Mouse (Mus musculus): Measurements from ENCODE around the gene Ormdl1. TPM values are rescaled to one million over a fixed set of nuclear protein-coding genes. Genes with fewer than 3 reads are reported as not detected.
A peak's percentile ranks its signal among the peaks of the same experiment; 100 is the strongest.
"Not testable (repeated sequence)": the region's sequence is repeated elsewhere in the genome, so short reads cannot be mapped to it uniquely, and the experiment has no call there.

Gene Ormdl1
- polyA plus RNA-seq (2014; fragmentation: Nextera tagmentation; extraction: Ambion mirVana), result 67.8 and 68.4 TPM in 2 replicates

GRCm38 (mm10) chr1:53296581-53297383 lies at the start of gene Ormdl1, which contains the start of the genes Pms1 and Gm28778:
Gene Ormdl1 (plus strand): TSS chr1:53297095.
Gene Pms1 (minus strand): TSS chr1:53297018.
Gene Gm28778 (plus strand): TSS chr1:53297111.
- Histone ChIP-seq H3K4me2 (ENCODE audit: low read depth, severe bottlenecking) (peak within 1 kb of the TSS; percentile 49), H3K9me3 (ENCODE audit: control insufficient read depth, low read length) (no peaks in the 10 kb centered on the region), H3K36me3 (ENCODE audit: control insufficient read depth, insufficient read depth, low read length) (no peaks in the 10 kb centered on the region), H3K4me3 (ENCODE audit: low read depth, low read length) (peak within 1 kb of the TSS; percentile 78), H3K27ac (replicated peaks; ENCODE audit: low read depth, low read length) (no peak within 1 kb of the TSS; the same call in 1 of the 2 replicates), H3K27me3 (ENCODE audit: control insufficient read depth, insufficient read depth, low read length) (no peaks in the 10 kb centered on the region), H3K4me1 (ENCODE audit: control insufficient read depth, insufficient read depth, low read length) (0 out of 2 replicates have a peak, but pooled peaks cover 2% of the 10 kb centered on the region), H3K9ac (ENCODE audit: low read length) (peak within 1 kb of the TSS; percentile 90)
- WGBS, result under 1% methylated on average over 66 of the region's 66 CpGs
- DNase-seq (ENCODE audit: low spot score) (peak; percentile 95), ATAC-seq (ENCODE audit: insufficient number of reproducible peaks, low FRiP score, low TSS enrichment, low read depth) (peak; percentile 100)

GRCm38 (mm10) chr1:53264958-53265612 lies 31.8 kb upstream of the Ormdl1 start:
- H3K4me2 ChIP-seq (ENCODE audit: low read depth, severe bottlenecking); H3K36me3 ChIP-seq (ENCODE audit: control insufficient read depth, insufficient read depth, low read length); H3K4me1 ChIP-seq (ENCODE audit: control insufficient read depth, insufficient read depth, low read length); ATAC-seq (ENCODE audit: insufficient number of reproducible peaks, low FRiP score, low TSS enrichment, low read depth); H3K9me3 ChIP-seq (ENCODE audit: control insufficient read depth, low read length); H3K4me3 ChIP-seq (ENCODE audit: low read depth, low read length); DNase-seq (ENCODE audit: low spot score); H3K27ac ChIP-seq (replicated peaks; ENCODE audit: low read depth, low read length); H3K9ac ChIP-seq (ENCODE audit: low read length); H3K27me3 ChIP-seq (ENCODE audit: control insufficient read depth, insufficient read depth, low read length): not testable (repeated sequence)

GRCm38 (mm10) chr1:53269901-53270300 lies 27.0 kb upstream of the Ormdl1 start:
- ATAC-seq (ENCODE audit: insufficient number of reproducible peaks, low FRiP score, low TSS enrichment, low read depth), result no peak
- no peaks in the 10 kb centered on the region for H3K9me3 ChIP-seq (ENCODE audit: control insufficient read depth, low read length)
- WGBS, result 85% methylated on average over 3 of the region's 3 CpGs
- H3K4me1 ChIP-seq (ENCODE audit: control insufficient read depth, insufficient read depth, low read length), result no peaks in the 10 kb centered on the region
- H3K4me2 ChIP-seq (ENCODE audit: low read depth, severe bottlenecking), result no peak overlapping the region
- DNase-seq (ENCODE audit: low spot score), result no peak
- H3K9ac ChIP-seq (ENCODE audit: low read length), result no peak overlapping the region
- H3K27me3 ChIP-seq (ENCODE audit: control insufficient read depth, insufficient read depth, low read length), result no peaks in the 10 kb centered on the region
- no peak overlapping the region for H3K4me3 ChIP-seq (ENCODE audit: low read depth, low read length)
- no peak overlapping the region for H3K27ac ChIP-seq (replicated peaks; ENCODE audit: low read depth, low read length)
- H3K36me3 ChIP-seq (ENCODE audit: control insufficient read depth, insufficient read depth, low read length), result no peaks in the 10 kb centered on the region

GRCm38 (mm10) chr1:53272646-53273045 lies 24.2 kb upstream of the Ormdl1 start:
- no peaks in the 10 kb centered on the region for H3K27me3 ChIP-seq (ENCODE audit: control insufficient read depth, insufficient read depth, low read length)

GRCm38 (mm10) chr1:53291197-53291596 lies 5.7 kb upstream of the Ormdl1 start:
- Histone ChIP-seq H3K27ac (replicated peaks; ENCODE audit: low read depth, low read length) (no peak overlapping the region), H3K36me3 (ENCODE audit: control insufficient read depth, insufficient read depth, low read length) (no peaks in the 10 kb centered on the region), H3K9me3 (ENCODE audit: control insufficient read depth, low read length) (no peaks in the 10 kb centered on the region), H3K4me1 (ENCODE audit: control insufficient read depth, insufficient read depth, low read length) (0 out of 2 replicates have a peak, but pooled peaks cover 2% of the 10 kb centered on the region), H3K4me2 (ENCODE audit: low read depth, severe bottlenecking) (no peak overlapping the region), H3K9ac (ENCODE audit: low read length) (no peak overlapping the region), H3K4me3 (ENCODE audit: low read depth, low read length) (no peak overlapping the region), H3K27me3 (ENCODE audit: control insufficient read depth, insufficient read depth, low read length) (no peaks in the 10 kb centered on the region)
- ATAC-seq (ENCODE audit: insufficient number of reproducible peaks, low FRiP score, low TSS enrichment, low read depth) (no peak), DNase-seq (ENCODE audit: low spot score) (no peak)
- WGBS, result 86% methylated on average over 3 of the region's 3 CpGs

More at GRCm38 (mm10) chr1:53272646-53273045, 24.2 kb upstream of the Ormdl1 start:
- DNase-seq (ENCODE audit: low spot score) (peak; percentile 31), ATAC-seq (ENCODE audit: insufficient number of reproducible peaks, low FRiP score, low TSS enrichment, low read depth) (no peak)
- no peak overlapping the region for H3K4me2 ChIP-seq (ENCODE audit: low read depth, severe bottlenecking)
- no peaks in the 10 kb centered on the region for H3K36me3 ChIP-seq (ENCODE audit: control insufficient read depth, insufficient read depth, low read length)
- H3K4me1 ChIP-seq (ENCODE audit: control insufficient read depth, insufficient read depth, low read length), result no peaks in the 10 kb centered on the region
- no peaks in the 10 kb centered on the region for H3K9me3 ChIP-seq (ENCODE audit: control insufficient read depth, low read length)
- no peak overlapping the region for H3K4me3 ChIP-seq (ENCODE audit: low read depth, low read length)
- no peak overlapping the region for H3K9ac ChIP-seq (ENCODE audit: low read length)
- no peak overlapping the region for H3K27ac ChIP-seq (replicated peaks; ENCODE audit: low read depth, low read length)

- Histone ChIP-seq H3K9me3 (ENCODE audit: control insufficient read depth, low read length) (no peaks in the 10 kb centered on the region), H3K27me3 (ENCODE audit: control insufficient read depth, insufficient read depth, low read length) (no peaks in the 10 kb centered on the region), H3K4me2 (ENCODE audit: low read depth, severe bottlenecking) (no peak overlapping the region), H3K36me3 (ENCODE audit: control insufficient read depth, insufficient read depth, low read length) (no peaks in the 10 kb centered on the region), H3K4me1 (ENCODE audit: control insufficient read depth, insufficient read depth, low read length) (0 out of 2 replicates have a peak, but pooled peaks cover 2% of the 10 kb centered on the region), H3K9ac (ENCODE audit: low read length) (no peak overlapping the region), H3K27ac (replicated peaks; ENCODE audit: low read depth, low read length) (no peak overlapping the region), H3K4me3 (ENCODE audit: low read depth, low read length) (no peak overlapping the region)
- no peak for ATAC-seq (ENCODE audit: insufficient number of reproducible peaks, low FRiP score, low TSS enrichment, low read depth)
- 87% methylated on average over 4 of the region's 4 CpGs for WGBS
- DNase-seq (ENCODE audit: low spot score), result no peak
These were observed 3.6 kb downstream of the Ormdl1 start for GRCm38 (mm10) chr1:53300506-53300905.

- Histone ChIP-seq H3K27me3 (ENCODE audit: control insufficient read depth, insufficient read depth, low read length) (no peaks in the 10 kb centered on the region), H3K4me3 (ENCODE audit: low read depth, low read length) (peak within 1 kb of the TSS; percentile 50), H3K27ac (replicated peaks; ENCODE audit: low read depth, low read length) (peak within 1 kb of the TSS; percentile 24; the same call in 1 of the 2 replicates), H3K9ac (ENCODE audit: low read length) (peak within 1 kb of the TSS; percentile 63), H3K9me3 (ENCODE audit: control insufficient read depth, low read length) (no peaks in the 10 kb centered on the region), H3K4me2 (ENCODE audit: low read depth, severe bottlenecking) (peak within 1 kb of the TSS; percentile 52), H3K4me1 (ENCODE audit: control insufficient read depth, insufficient read depth, low read length) (no peaks in the 10 kb centered on the region), H3K36me3 (ENCODE audit: control insufficient read depth, insufficient read depth, low read length) (no peaks in the 10 kb centered on the region)
- WGBS, result 3% methylated on average over 27 of the region's 27 CpGs
- peak; percentile 95 for ATAC-seq (ENCODE audit: insufficient number of reproducible peaks, low FRiP score, low TSS enrichment, low read depth)
- DNase-seq (ENCODE audit: low spot score), result peak; percentile 88
These were observed 16.4 kb downstream of the Ormdl1 start, which contains the start of gene Osgepl1 for GRCm38 (mm10) chr1:53312989-53313967. Gene Osgepl1 (plus strand): TSS chr1:53313624.

Data from limb, embryonic 11.5 days (tissue).